Mouse (Mus musculus) intestine, embryonic 15.5 days (tissue): Measurements from ENCODE around the gene Dgkz. TPM values are rescaled to one million over a fixed set of nuclear protein-coding genes. Genes with fewer than 3 reads are reported as not detected.

ENCODE experiments used
- ATAC-seq: fragments of 200-750 bp; cut with Nextera tagmentation; 2 replicates; pipeline ENCODE4 v1.8.0; 2017; ENCODE audit warnings: moderate TSS enrichment, moderate library complexity
- H3K27ac ChIP-seq: fragments of 300-500 bp; sonication (generic); 2 replicates; pipeline ENCODE4 v1.5.1; 2015; ENCODE audit warnings: mild to moderate bottlenecking, inconsistent platforms
- H3K27me3 ChIP-seq: fragments of 300-500 bp; sonication (generic); replicated peaks from 2 replicates; pipeline ENCODE4 v1.6.1; 2015; ENCODE audit warnings: inconsistent platforms
- H3K36me3 ChIP-seq: fragments of 300-500 bp; sonication (generic); 2 replicates; pipeline ENCODE4 v1.6.1; 2015; ENCODE audit warnings: inconsistent platforms
- H3K4me1 ChIP-seq: fragments of 300-500 bp; sonication (generic); replicated peaks from 2 replicates; pipeline ENCODE4 v1.6.1; 2015; ENCODE audit warnings: inconsistent platforms
- H3K4me2 ChIP-seq: fragments of 300-500 bp; sonication (generic); replicated peaks from 2 replicates; pipeline ENCODE4 v1.6.1; 2015; ENCODE audit warnings: mild to moderate bottlenecking, inconsistent platforms
- H3K4me3 ChIP-seq: fragments of 300-500 bp; sonication (generic); replicated peaks from 2 replicates; pipeline ENCODE4 v1.5.1; 2015; ENCODE audit warnings: inconsistent platforms
- H3K9ac ChIP-seq: fragments of 300-500 bp; sonication (generic); 2 replicates; pipeline ENCODE4 v1.6.1; 2015; ENCODE audit warnings: inconsistent platforms
- H3K9me3 ChIP-seq: fragments of 300-500 bp; sonication (generic); 2 replicates; pipeline ENCODE4 v1.6.1; 2016; ENCODE audit warnings: inconsistent platforms
- WGBS: fragments of 180-500 bp; shearing (Covaris S2); methylation state at CpG from one replicate; pipeline ENCODE4 v1.1.7; 2015; 5-methylcytosine and 5-hydroxymethylcytosine counted together
- polyA plus RNA-seq: library from polyadenylated mRNA; unstranded; fragments of >200 nt; fragmentation: Nextera tagmentation; extraction: Ambion mirVana; gene quantifications from 2 replicates; pipeline ENCODE4 v1.2.1, GENCODE M21; 2015

Gene Dgkz
- polyA plus RNA-seq, 1 experiment from 2014 or later = 60.3 TPM

DNA sequence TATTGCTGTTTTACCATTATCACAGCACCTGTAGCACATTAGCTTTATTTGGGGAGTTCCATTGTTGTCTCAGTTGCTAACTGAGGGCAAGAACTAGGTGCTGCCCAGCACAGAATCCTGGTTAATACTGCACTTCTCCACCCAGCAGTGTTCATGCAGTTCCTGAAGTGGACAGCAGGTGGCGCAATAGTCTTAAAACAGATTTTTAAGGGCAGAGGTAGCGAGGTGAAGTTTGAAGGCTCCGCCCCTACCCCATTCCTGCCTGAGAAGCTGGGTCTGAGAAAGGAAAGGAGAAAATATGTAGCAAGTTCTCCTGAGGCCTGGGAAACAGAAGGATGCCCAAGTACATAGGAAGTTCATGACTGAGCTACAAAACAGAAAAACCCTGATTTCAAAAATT, 11.9 kb upstream of the Dgkz start:
- H3K4me1 ChIP-seq = peaks cover 20% of the 10 kb centered on the region
- 0 out of 2 replicates have a peak, but pooled peaks cover 4% of the 10 kb centered on the region for H3K9me3 ChIP-seq
- H3K4me2 ChIP-seq = no peak overlapping the region
- no peak overlapping the region for H3K9ac ChIP-seq
- WGBS = 2% methylated on average over 3 of the region's 3 CpGs
- H3K27ac ChIP-seq = no peak overlapping the region
- peaks cover 10% of the 10 kb centered on the region; the same call in 1 of the 2 replicates for H3K36me3 ChIP-seq
- ATAC-seq = peak; percentile 3; the same call in 1 of the 2 replicates
- H3K4me3 ChIP-seq = no peak overlapping the region
- H3K27me3 ChIP-seq = no peaks in the 10 kb centered on the region

GRCm38 (mm10) chr2:91986071-91986470, 10.4 kb upstream of the Dgkz start:
- ATAC-seq = no peak; the same call in 1 of the 2 replicates
- Histone ChIP-seq H3K36me3 (peaks cover 10% of the 10 kb centered on the region; the same call in 1 of the 2 replicates), H3K27me3 (no peaks in the 10 kb centered on the region), H3K9me3 (0 out of 2 replicates have a peak, but pooled peaks cover 4% of the 10 kb centered on the region), H3K9ac (no peak overlapping the region), H3K4me1 (peaks cover 20% of the 10 kb centered on the region), H3K4me2 (no peak overlapping the region), H3K27ac (peak overlapping the region; percentile 14), H3K4me3 (no peak overlapping the region)
- WGBS = 20% methylated on average over 5 of the region's 5 CpGs

- Histone ChIP-seq H3K4me3 (no peak overlapping the region), H3K9me3 (0 out of 2 replicates have a peak, but pooled peaks cover 3% of the 10 kb centered on the region), H3K4me2 (peak overlapping the region; percentile 44), H3K4me1 (peaks cover 23% of the 10 kb centered on the region), H3K27me3 (no peaks in the 10 kb centered on the region), H3K27ac (peak overlapping the region; percentile 80), H3K9ac (no peak overlapping the region; the same call in 1 of the 2 replicates), H3K36me3 (0 out of 2 replicates have a peak, but pooled peaks cover 3% of the 10 kb centered on the region)
- 38% methylated on average over 9 of the region's 9 CpGs for WGBS
- peak; percentile 10 for ATAC-seq
Measured at GRCm38 (mm10) chr2:91984906-91985525, 9.4 kb upstream of the Dgkz start.

DNA sequence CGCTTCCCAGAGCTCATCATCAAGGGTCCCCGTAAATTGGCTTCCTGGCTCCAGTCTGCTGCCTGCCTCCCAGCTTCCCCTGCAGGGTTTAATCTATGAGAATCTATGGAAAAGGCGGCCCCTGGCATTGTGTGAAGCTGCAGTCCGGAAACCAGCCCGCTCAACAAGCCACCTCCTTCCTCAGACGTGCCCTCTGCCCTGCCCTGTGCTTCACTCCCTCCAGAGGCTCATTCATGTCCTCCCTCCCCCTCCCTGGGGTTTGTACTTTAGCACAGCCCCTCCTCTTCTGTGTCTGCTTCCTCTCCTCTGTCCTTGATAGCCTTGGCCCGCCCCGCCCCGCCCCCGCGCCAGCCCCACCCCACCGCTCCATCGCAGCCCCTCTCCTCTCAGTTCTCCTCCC, 8.8 kb upstream of the Dgkz start:
- ATAC-seq = peak; percentile 95
- Histone ChIP-seq H3K4me1 (peaks cover 24% of the 10 kb centered on the region), H3K36me3 (0 out of 2 replicates have a peak, but pooled peaks cover 3% of the 10 kb centered on the region), H3K9me3 (no peaks in the 10 kb centered on the region), H3K27me3 (no peaks in the 10 kb centered on the region), H3K4me2 (peak overlapping the region; percentile 44), H3K4me3 (no peak overlapping the region), H3K27ac (peak overlapping the region; percentile 80), H3K9ac (no peak overlapping the region; the same call in 1 of the 2 replicates)
- WGBS = 4% methylated on average over 11 of the region's 13 CpGs

DNA sequence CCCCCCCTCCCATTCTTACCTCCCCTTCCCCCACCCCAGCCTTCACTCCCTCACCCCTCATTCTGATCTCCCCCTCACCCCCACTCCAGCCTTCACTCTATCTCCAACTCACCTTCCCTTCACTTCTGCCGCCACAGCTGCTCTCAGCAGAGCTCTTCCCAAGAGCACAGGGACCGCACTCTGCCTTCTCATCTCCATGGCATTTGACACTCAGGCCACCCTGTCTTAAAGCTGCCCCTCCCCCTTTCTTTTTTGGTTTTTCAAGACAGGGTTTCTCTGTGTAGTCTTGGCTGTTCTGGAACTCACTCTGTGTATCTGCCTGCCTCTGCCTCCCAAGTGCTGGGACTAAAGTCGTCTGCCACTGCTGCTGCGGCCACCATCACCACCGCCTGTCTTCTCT, 5.2 kb upstream of the Dgkz start:
- H3K4me2 ChIP-seq = no peak overlapping the region
- no peaks in the 10 kb centered on the region for H3K9me3 ChIP-seq
- H3K36me3 ChIP-seq = 0 out of 2 replicates have a peak, but pooled peaks cover 3% of the 10 kb centered on the region
- 64% methylated on average over 5 of the region's 5 CpGs for WGBS
- no peak overlapping the region for H3K27ac ChIP-seq
- H3K4me1 ChIP-seq = peaks cover 31% of the 10 kb centered on the region
- no peak overlapping the region for H3K4me3 ChIP-seq
- no peak overlapping the region for H3K9ac ChIP-seq
- H3K27me3 ChIP-seq = peaks cover 9% of the 10 kb centered on the region
- no peak for ATAC-seq

- Histone ChIP-seq H3K9me3 (no peaks in the 10 kb centered on the region), H3K4me3 (no peak overlapping the region), H3K27me3 (peaks cover 15% of the 10 kb centered on the region), H3K36me3 (0 out of 2 replicates have a peak, but pooled peaks cover 3% of the 10 kb centered on the region), H3K4me1 (peaks cover 34% of the 10 kb centered on the region), H3K27ac (peak overlapping the region; percentile 15; the same call in 1 of the 2 replicates), H3K4me2 (no peak overlapping the region), H3K9ac (no peak overlapping the region)
- 26% methylated on average over 4 of the region's 4 CpGs for WGBS
- ATAC-seq = no peak
Measured at GRCm38 (mm10) chr2:91980245-91980644, 4.6 kb upstream of the Dgkz start.

DNA sequence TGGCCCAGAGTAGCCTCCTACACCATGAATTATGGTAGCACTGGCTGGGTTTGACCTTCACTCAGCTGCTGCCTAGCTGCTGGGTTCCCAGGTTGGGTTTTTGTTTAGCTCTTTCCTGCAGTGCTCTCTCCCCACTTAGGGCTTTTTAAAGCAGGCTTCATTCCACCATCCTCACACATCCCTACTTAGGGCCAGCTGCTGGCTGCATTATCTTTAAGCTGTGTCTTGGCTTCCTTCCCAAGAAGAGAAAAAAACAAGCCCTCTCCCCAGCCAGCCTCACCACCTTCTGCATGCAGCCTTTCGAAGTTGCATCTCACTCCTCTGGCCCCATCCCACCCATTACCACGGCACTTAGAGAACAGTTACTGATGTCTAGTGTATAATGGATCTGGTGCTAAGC, 2.9 kb upstream of the Dgkz start:
- 31% methylated on average over 2 of the region's 2 CpGs for WGBS
- Histone ChIP-seq H3K27ac (peak overlapping the region; percentile 40), H3K9ac (no peak overlapping the region), H3K4me3 (no peak overlapping the region), H3K36me3 (0 out of 2 replicates have a peak, but pooled peaks cover 3% of the 10 kb centered on the region), H3K27me3 (peaks cover 31% of the 10 kb centered on the region), H3K9me3 (no peaks in the 10 kb centered on the region), H3K4me2 (no peak overlapping the region), H3K4me1 (peaks cover 27% of the 10 kb centered on the region)
- 0 out of 2 replicates have a peak, but pooled peaks have one; percentile 19 for ATAC-seq

DNA sequence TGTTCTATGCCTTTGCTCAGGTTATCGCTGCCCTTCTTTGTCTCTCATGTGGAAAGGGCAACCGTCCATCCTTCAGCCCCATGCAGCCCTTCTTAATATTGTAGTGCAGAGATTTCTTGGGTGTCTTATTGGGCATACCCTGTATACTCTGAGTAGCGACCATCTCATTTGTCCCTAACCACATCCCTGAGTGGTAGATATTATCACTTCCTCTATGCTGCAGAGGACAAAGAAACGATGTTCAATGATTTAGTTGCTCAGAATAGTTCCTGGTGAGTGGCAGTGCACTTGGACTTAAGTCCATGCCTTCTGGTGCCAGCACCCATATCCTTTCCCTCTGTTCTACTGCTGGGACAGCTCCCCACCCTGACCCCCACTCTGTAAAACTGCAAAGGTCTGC, 2.3 kb upstream of the Dgkz start:
- H3K27me3 ChIP-seq = peaks cover 31% of the 10 kb centered on the region
- ATAC-seq = no peak
- H3K4me2 ChIP-seq = no peak overlapping the region
- no peak overlapping the region for H3K9ac ChIP-seq
- peaks cover 27% of the 10 kb centered on the region for H3K4me1 ChIP-seq
- 78% methylated on average over 4 of the region's 4 CpGs for WGBS
- H3K9me3 ChIP-seq = no peaks in the 10 kb centered on the region
- no peak overlapping the region for H3K4me3 ChIP-seq
- H3K27ac ChIP-seq = peak overlapping the region; percentile 40
- H3K36me3 ChIP-seq = 0 out of 2 replicates have a peak, but pooled peaks cover 3% of the 10 kb centered on the region

DNA sequence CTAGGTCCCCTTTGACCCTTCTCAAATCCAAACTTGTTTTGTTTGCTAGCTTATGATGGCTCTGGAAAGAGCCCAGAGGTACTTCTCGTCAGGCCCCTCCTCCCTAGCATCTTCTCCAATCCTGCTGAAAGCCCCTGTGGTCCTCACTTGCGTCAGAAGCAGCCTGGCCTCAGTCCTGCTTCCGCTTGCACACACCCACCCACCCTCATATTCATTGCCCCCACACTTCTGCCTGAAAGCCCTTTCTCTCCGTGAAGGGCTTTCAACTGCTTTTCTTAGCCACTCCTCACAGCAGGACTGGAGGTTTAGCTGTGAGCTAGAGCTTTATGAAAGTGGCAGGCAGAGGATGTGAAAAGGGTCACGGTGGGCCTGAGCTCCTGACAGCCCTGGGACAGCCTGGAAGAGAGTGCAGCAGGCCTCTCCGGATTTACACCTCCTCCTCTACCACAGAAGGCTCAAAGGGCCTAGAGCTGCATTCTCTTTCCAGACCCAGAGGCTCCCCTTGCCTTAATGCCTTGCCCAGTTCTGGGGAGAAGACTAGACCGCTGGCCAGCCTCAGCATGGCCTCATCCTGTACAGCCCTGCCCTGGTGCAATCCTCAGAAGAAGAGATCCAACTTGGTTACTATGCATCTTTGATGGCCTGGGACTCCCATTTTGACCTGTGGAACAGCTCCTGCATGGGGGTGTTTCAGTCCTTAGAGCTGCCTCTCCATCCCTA, 2.1 kb downstream of the Dgkz start:
- Histone ChIP-seq H3K9ac (no peak overlapping the region), H3K9me3 (no peaks in the 10 kb centered on the region), H3K4me1 (peaks cover 41% of the 10 kb centered on the region), H3K4me2 (no peak overlapping the region), H3K27ac (no peak overlapping the region), H3K4me3 (no peak overlapping the region), H3K36me3 (no peaks in the 10 kb centered on the region), H3K27me3 (peaks cover 31% of the 10 kb centered on the region)
- 61% methylated on average over 7 of the region's 7 CpGs for WGBS
- ATAC-seq = no peak

DNA sequence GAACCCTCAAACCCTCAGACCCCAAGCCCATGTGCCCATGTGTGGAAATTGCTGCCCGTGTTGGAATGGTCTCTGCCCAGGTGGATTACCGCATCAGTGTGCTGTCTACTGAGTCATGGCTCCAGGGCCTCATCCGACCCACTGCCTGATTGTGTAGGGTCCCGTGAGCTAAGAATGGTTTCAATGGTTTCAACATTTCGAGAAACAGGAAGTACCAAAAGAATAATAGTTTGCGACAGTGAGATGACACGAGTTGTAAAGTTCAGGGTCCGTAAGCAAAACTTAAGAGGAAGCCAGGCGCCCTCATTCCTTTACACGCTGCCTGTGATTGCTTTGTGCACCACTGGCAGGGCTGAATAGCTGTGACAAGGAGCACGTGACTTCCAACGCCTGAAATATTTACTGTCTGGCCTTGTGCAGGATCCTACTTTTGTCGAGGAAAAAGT, 3.5 kb downstream of the Dgkz start:
- ATAC-seq = peak; percentile 61
- Histone ChIP-seq H3K4me1 (peaks cover 42% of the 10 kb centered on the region), H3K27me3 (peaks cover 31% of the 10 kb centered on the region), H3K36me3 (no peaks in the 10 kb centered on the region), H3K9me3 (no peaks in the 10 kb centered on the region), H3K4me2 (peak overlapping the region; percentile 36; the same call in 1 of the 2 replicates), H3K27ac (peak overlapping the region; percentile 81), H3K9ac (no peak overlapping the region), H3K4me3 (no peak overlapping the region)
- WGBS = 18% methylated on average over 13 of the region's 13 CpGs

DNA sequence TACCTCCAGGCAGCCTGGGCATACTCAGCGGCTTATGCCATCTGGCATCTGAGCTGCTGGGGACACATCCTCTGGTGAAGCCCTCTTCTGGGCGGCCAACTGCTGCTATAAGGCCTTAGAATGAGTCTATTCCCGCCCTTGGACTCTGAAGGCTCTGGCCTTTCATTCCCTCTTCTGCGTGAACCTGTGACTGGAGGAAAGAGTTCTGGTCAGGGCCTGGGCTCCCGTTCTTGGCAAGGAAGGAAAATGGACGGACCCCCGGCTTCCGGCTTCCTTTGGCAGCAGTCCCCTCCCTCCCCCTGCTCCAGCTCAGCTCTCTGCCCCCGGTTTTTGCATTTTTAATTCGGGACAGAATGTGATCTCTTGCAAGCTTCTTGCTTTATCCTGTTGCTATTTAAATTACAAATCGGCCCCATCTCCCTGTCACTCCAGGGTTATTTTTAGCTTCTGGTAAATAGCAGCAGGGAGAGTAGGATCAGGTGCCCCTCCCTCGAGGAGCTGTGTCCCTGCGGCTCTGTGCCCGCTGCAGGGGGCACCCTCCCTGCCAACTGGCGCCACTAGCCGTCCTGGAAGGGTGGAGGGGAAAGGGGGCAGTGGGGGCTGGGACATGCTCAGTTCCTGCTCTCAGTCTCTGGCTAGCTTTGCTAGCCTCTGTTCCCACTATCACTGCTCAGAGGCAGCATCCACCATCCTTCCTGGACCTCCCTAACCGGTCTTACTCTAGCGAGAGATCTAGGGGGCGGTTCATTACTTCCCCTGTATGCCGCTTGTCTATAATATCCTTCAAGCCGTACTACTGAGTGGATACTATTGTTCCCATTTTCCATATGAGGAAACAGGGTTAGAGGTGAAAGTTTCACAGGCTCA, 4.2 kb downstream of the Dgkz start:
- peak; percentile 42 for ATAC-seq
- Histone ChIP-seq H3K9ac (no peak overlapping the region), H3K4me2 (peak overlapping the region; percentile 36), H3K4me1 (peaks cover 42% of the 10 kb centered on the region), H3K27me3 (peaks cover 29% of the 10 kb centered on the region), H3K9me3 (no peaks in the 10 kb centered on the region), H3K27ac (peak overlapping the region; percentile 81), H3K36me3 (no peaks in the 10 kb centered on the region), H3K4me3 (no peak overlapping the region)
- 30% methylated on average over 21 of the region's 21 CpGs for WGBS

DNA sequence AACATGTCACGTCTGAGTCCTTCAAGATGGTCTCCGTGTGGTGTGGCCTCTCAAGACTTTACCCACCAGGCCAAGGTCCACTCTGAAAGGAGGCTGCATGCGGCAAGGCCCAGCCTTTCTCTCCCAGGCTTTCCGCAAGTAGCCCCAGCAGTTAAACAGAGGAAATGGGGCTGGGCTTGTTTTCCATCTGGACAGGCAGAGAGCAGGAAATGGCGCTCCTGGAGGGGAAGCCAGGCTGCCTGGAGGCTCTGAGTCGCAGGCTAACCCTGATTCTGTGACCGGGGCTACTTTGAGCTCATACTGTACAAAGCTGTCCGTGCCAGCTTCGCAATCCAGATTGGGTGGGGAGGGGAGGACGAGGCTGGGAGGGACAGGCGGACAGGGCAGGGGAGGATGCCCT, 7.7 kb downstream of the Dgkz start:
- no peak overlapping the region for H3K4me2 ChIP-seq
- peak overlapping the region; percentile 59 for H3K27ac ChIP-seq
- no peaks in the 10 kb centered on the region for H3K27me3 ChIP-seq
- H3K4me1 ChIP-seq = peaks cover 41% of the 10 kb centered on the region
- H3K4me3 ChIP-seq = no peak overlapping the region
- ATAC-seq = no peak
- no peak overlapping the region for H3K9ac ChIP-seq
- no peaks in the 10 kb centered on the region for H3K9me3 ChIP-seq
- no peaks in the 10 kb centered on the region for H3K36me3 ChIP-seq
- WGBS = 42% methylated on average over 11 of the region's 11 CpGs
